Mouse (Mus musculus) neural tube, embryonic 11.5 days (tissue): ENCODE results near the gene Top3a. TPM values are rescaled to one million over a fixed set of nuclear protein-coding genes. Genes with fewer than 3 reads are reported as not detected.

Experiments
- ATAC-seq: fragments of 200-750 bp; cut with Nextera tagmentation; 2 replicates; pipeline ENCODE4 v1.8.0; 2017; ENCODE audit warnings: moderate number of reproducible peaks, mild to moderate bottlenecking, moderate TSS enrichment, moderate library complexity; ENCODE audit not compliant: insufficient read depth, low FRiP score, low TSS enrichment
- DNase-seq: peaks from one replicate; pipeline ENCODE4 v3.0.0-alpha.2; 2015; ENCODE audit warnings: low spot score
- H3K27ac ChIP-seq: fragments of 300-500 bp; sonication (generic); 2 replicates; pipeline ENCODE4 v1.5.1; 2014; ENCODE audit warnings: low read depth, mild to moderate bottlenecking, low read length
- H3K27me3 ChIP-seq: fragments of 300-500 bp; sonication (generic); 2 replicates; pipeline ENCODE4 v1.6.1; 2014; ENCODE audit warnings: mild to moderate bottlenecking, low read length, mixed read lengths; ENCODE audit not compliant: control insufficient read depth, insufficient read depth
- H3K36me3 ChIP-seq: fragments of 300-500 bp; sonication (generic); 2 replicates; pipeline ENCODE4 v1.6.1; 2014; ENCODE audit warnings: mild to moderate bottlenecking, low read length, moderate library complexity, mixed read lengths; ENCODE audit not compliant: control insufficient read depth, insufficient read depth
- H3K4me1 ChIP-seq: fragments of 300-500 bp; sonication (generic); 2 replicates; pipeline ENCODE4 v1.6.1; 2014; ENCODE audit warnings: low read length, mixed read lengths; ENCODE audit not compliant: control insufficient read depth, insufficient read depth
- H3K4me2 ChIP-seq: fragments of 300-500 bp; sonication (generic); 2 replicates; pipeline ENCODE4 v1.6.1; 2014; ENCODE audit warnings: low read depth, mild to moderate bottlenecking, moderate library complexity
- H3K4me3 ChIP-seq: fragments of 300-500 bp; sonication (generic); 2 replicates; pipeline ENCODE4 v1.5.1; 2014; ENCODE audit warnings: low read depth, low read length
- H3K9ac ChIP-seq: fragments of 300-500 bp; sonication (generic); 2 replicates; pipeline ENCODE4 v1.6.1; 2014; ENCODE audit warnings: mild to moderate bottlenecking, low read length
- H3K9me3 ChIP-seq: fragments of 300-500 bp; sonication (generic); 2 replicates; pipeline ENCODE4 v1.6.1; 2016; ENCODE audit warnings: low read length; ENCODE audit not compliant: control insufficient read depth
- WGBS: fragments of 180-500 bp; shearing (Covaris S2); extraction: QIAGEN DNeasy Blood & Tissue Kit; methylation state at CpG from one replicate; pipeline ENCODE4 v1.1.7; 2014; 5-methylcytosine and 5-hydroxymethylcytosine counted together
- microRNA-seq: library from miRNA; unstranded; fragments of <30 nt; microRNA quantifications from one replicate; pipeline ENCODE4, GENCODE M21; 2016
- polyA plus RNA-seq: library from polyadenylated mRNA; unstranded; fragments of >200 nt; fragmentation: Nextera tagmentation; extraction: Ambion mirVana; gene quantifications from 2 replicates; pipeline ENCODE4 v1.2.1, GENCODE M21; 2014

Top3a gene
- polyA plus RNA-seq, 1 experiment from 2014 or later, result 17.1 TPM

DNA sequence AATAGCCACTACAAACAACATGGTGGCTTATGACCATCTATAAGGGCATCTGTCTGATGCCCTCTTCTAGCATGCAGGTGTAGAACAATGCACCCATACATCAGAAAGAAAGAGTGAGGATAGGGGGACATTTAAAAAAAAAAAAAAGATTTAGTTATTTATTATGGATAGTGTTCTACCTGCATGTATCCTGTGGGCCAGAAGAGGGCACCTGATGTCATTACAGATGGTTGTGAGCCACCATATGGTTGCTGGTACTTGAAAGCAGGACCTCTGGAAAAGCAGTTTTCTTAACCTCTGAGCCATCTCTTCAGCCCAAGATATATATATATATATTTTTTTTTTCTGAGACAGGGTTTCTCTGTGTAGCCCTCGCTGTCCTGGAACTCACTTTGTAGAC, 81.0 kb downstream of the Top3a start:
- no peak for DNase-seq
- ATAC-seq, result no peak
- no peak overlapping the region for H3K4me2 ChIP-seq
- peaks cover 16% of the 10 kb centered on the region for H3K4me1 ChIP-seq
- H3K27me3 ChIP-seq, result no peaks in the 10 kb centered on the region
- 55% methylated on average over 1 of the region's 1 CpGs for WGBS
- H3K9ac ChIP-seq, result no peak overlapping the region
- no peak overlapping the region for H3K27ac ChIP-seq
- H3K4me3 ChIP-seq, result no peak overlapping the region
- H3K36me3 ChIP-seq, result no peaks in the 10 kb centered on the region
- no peaks in the 10 kb centered on the region for H3K9me3 ChIP-seq

Small RNA genes within 50 kb of the gene (microRNA-seq; reads per million reads assigned to microRNA genes)
- 1.6 reads per million for gene Mir5100

Other genes with a start within 250 kb of the Top3a start
- gene Alkbh5, start 241.0 kb downstream of the Top3a start, polyA plus RNA-seq, result 29.7 and 31.5 TPM in 2 replicates
- 98.5 and 111 TPM in 2 replicates for gene Llgl1, start 77.6 kb downstream of the Top3a start, polyA plus RNA-seq
- 66.4 and 75.1 TPM in 2 replicates for gene Flii, start 50.1 kb downstream of the Top3a start, polyA plus RNA-seq
- 16.7 and 19.0 TPM in 2 replicates for gene Mief2, start 49.0 kb downstream of the Top3a start, polyA plus RNA-seq
- gene Smcr8, start 159 bp upstream of the Top3a start, polyA plus RNA-seq, result 10.1 and 10.2 TPM in 2 replicates
- 42.0 and 44.0 TPM in 2 replicates for gene Shmt1, start 34.4 kb upstream of the Top3a start, polyA plus RNA-seq
- gene Dhrs7b, start 53.3 kb upstream of the Top3a start, polyA plus RNA-seq, result 23.5 and 24.3 TPM in 2 replicates
- 63.7 and 64.7 TPM in 2 replicates for gene Tmem11, start 101.9 kb upstream of the Top3a start, polyA plus RNA-seq
- 26.1 and 29.7 TPM in 2 replicates for gene Natd1, start 137.4 kb upstream of the Top3a start, polyA plus RNA-seq
- 48.3 and 52.2 TPM in 2 replicates for gene Map2k3, start 154.7 kb upstream of the Top3a start, polyA plus RNA-seq
- gene Kcnj12, start 245.2 kb upstream of the Top3a start, polyA plus RNA-seq, result 3.4 and 4.0 TPM in 2 replicates